Mouse (Mus musculus) CH12.LX (cell line): Measurements from ENCODE around the gene Ncan. TPM values are rescaled to one million over a fixed set of nuclear protein-coding genes. Genes with fewer than 3 reads are reported as not detected.
A peak's percentile ranks its signal among the peaks of the same experiment; 100 is the strongest.

Source experiments
- DNase-seq: peaks from one replicate; pipeline ENCODE4 v3.0.0-alpha.2; 2013; ENCODE audit errors: extremely low read depth
- H3K27ac ChIP-seq: 2 replicates; pipeline ENCODE4 v1.5.1; 2012; ENCODE audit warnings: low read depth, mild to moderate bottlenecking, control low read depth, moderate library complexity; ENCODE audit not compliant: insufficient read depth
- H3K27me3 ChIP-seq: replicated peaks from 2 replicates; pipeline ENCODE3; 2012; ENCODE audit warnings: inconsistent platforms
- H3K36me3 ChIP-seq, 2 experiments: replicated peaks in 1 of 2; 2 replicates each; pipeline versions ENCODE3 to v1.6.1; 2012; ENCODE audit warnings: inconsistent platforms in 1 of 2, low read length in 1 of 2, mild to moderate bottlenecking in 1 of 2, mixed read lengths in 1 of 2, moderate library complexity in 1 of 2; ENCODE audit not compliant: control insufficient read depth in 1 of 2, insufficient read depth in 1 of 2
- H3K4me1 ChIP-seq, 2 experiments: 2 replicates each; pipeline ENCODE4 v1.6.1; 2012; ENCODE audit warnings: inconsistent platforms in 1 of 2, moderate library complexity in 1 of 2; ENCODE audit not compliant: insufficient read depth in 2 of 2, control insufficient read depth in 1 of 2
- H3K4me2 ChIP-seq: 2 replicates; pipeline ENCODE4 v1.6.1; 2012; ENCODE audit warnings: low read depth, mild to moderate bottlenecking, control low read depth; ENCODE audit not compliant: poor library complexity, insufficient read depth, severe bottlenecking
- H3K4me3 ChIP-seq, 3 experiments: fragments of 150-350 bp in 1 of 3; sonication (generic) in 1 of 3; replicated peaks in 1 of 3; 2 replicates each; pipeline versions ENCODE3 to v1.5.1; 2011 to 2012; ENCODE audit warnings: low read depth in 2 of 3, low read length in 2 of 3, mild to moderate bottlenecking in 2 of 3, moderate library complexity in 2 of 3, control low read depth in 1 of 3, improper control_type of control experiment in 1 of 3, inconsistent platforms in 1 of 3, mixed read lengths in 1 of 3; ENCODE audit not compliant: poor library complexity in 1 of 3
- H3K79me2 ChIP-seq: replicated peaks from 2 replicates; pipeline ENCODE4 v1.6.1; 2012; ENCODE audit warnings: mild to moderate bottlenecking, moderate library complexity; ENCODE audit not compliant: control insufficient read depth, poor library complexity, insufficient read depth, severe bottlenecking; ENCODE audit errors: extremely low read depth
- H3K9ac ChIP-seq: 2 replicates; pipeline ENCODE4 v1.6.1; 2012; ENCODE audit warnings: low read depth, mild to moderate bottlenecking, control low read depth, moderate library complexity; ENCODE audit not compliant: insufficient read depth
- H3K9me3 ChIP-seq: replicated peaks from 2 replicates; pipeline ENCODE3; 2012; ENCODE audit warnings: low read length, inconsistent platforms, mixed read lengths
- CHD1 ChIP-seq: IDR thresholded peaks from 2 replicates; pipeline ENCODE4 v1.6.1; 2012; ENCODE audit warnings: low read depth, low read length, improper control_type of control experiment, inconsistent platforms
- CHD2 ChIP-seq: IDR thresholded peaks from 2 replicates; pipeline ENCODE4 v1.6.1; 2011; ENCODE audit warnings: low read length, improper control_type of control experiment
- CTCF ChIP-seq, 2 experiments: IDR thresholded peaks in 1 of 2; conservative IDR thresholded peaks in 1 of 2; 2 replicates each; pipeline ENCODE4 v1.5.1; 2011 to 2012; ENCODE audit warnings: low read depth in 2 of 2, low read length in 2 of 2, improper control_type of control experiment in 1 of 2, inconsistent platforms in 1 of 2, mild to moderate bottlenecking in 1 of 2, moderate library complexity in 1 of 2
- E2F4 ChIP-seq: IDR thresholded peaks from 2 replicates; pipeline ENCODE4 v1.6.1; 2011; ENCODE audit warnings: low read depth, low read length, improper control_type of control experiment; ENCODE audit not compliant: insufficient replicate concordance
- ELF1 ChIP-seq: IDR thresholded peaks from 2 replicates; pipeline ENCODE4 v1.6.1; 2014; ENCODE audit warnings: low read depth, mild to moderate bottlenecking, inconsistent platforms, low read length, improper control_type of control experiment
- EP300 ChIP-seq: IDR thresholded peaks from 2 replicates; pipeline ENCODE4 v1.6.1; 2011; ENCODE audit warnings: low read length, improper control_type of control experiment
- ETS1 ChIP-seq: conservative IDR thresholded peaks from 2 replicates; pipeline ENCODE4 v1.6.1; 2012; ENCODE audit warnings: low read depth, mild to moderate bottlenecking, inconsistent platforms, low read length, improper control_type of control experiment, moderate library complexity
- GABPA ChIP-seq: IDR thresholded peaks from 2 replicates; pipeline ENCODE4 v1.6.1; 2012; ENCODE audit warnings: low read depth, low read length, improper control_type of control experiment, inconsistent platforms; ENCODE audit not compliant: insufficient replicate concordance
- HCFC1 ChIP-seq: IDR thresholded peaks from 2 replicates; pipeline ENCODE4 v1.6.1; 2012; ENCODE audit warnings: low read depth, mild to moderate bottlenecking, inconsistent platforms, low read length, improper control_type of control experiment
- IRF4 ChIP-seq: IDR thresholded peaks from 2 replicates; pipeline ENCODE4 v1.6.1; 2014; ENCODE audit warnings: low read depth, mild to moderate bottlenecking, inconsistent platforms, low read length, improper control_type of control experiment
- JUN ChIP-seq: IDR thresholded peaks from 2 replicates; pipeline ENCODE4 v1.6.1; 2011; ENCODE audit warnings: low read depth, mild to moderate bottlenecking, low read length, improper control_type of control experiment, moderate library complexity; ENCODE audit not compliant: insufficient read depth
- JUND ChIP-seq: conservative IDR thresholded peaks from 2 replicates; pipeline ENCODE4 v1.6.1; 2011; ENCODE audit warnings: low read depth, low read length, improper control_type of control experiment
- KAT2A ChIP-seq: IDR thresholded peaks from 2 replicates; pipeline ENCODE4 v1.6.1; 2012; ENCODE audit warnings: low read length, improper control_type of control experiment, inconsistent platforms; ENCODE audit not compliant: insufficient replicate concordance
- MAX ChIP-seq: IDR thresholded peaks from 2 replicates; pipeline ENCODE4 v1.6.1; 2011; ENCODE audit warnings: low read length, improper control_type of control experiment
- MAZ ChIP-seq: IDR thresholded peaks from 2 replicates; pipeline ENCODE4 v1.6.1; 2012; ENCODE audit warnings: low read depth, mild to moderate bottlenecking, inconsistent platforms, low read length, improper control_type of control experiment, moderate library complexity
- MEF2A ChIP-seq: IDR thresholded peaks from 2 replicates; pipeline ENCODE4 v1.6.1; 2014; ENCODE audit warnings: low read depth, mild to moderate bottlenecking, inconsistent platforms, low read length, improper control_type of control experiment, borderline replicate concordance
- MXI1 ChIP-seq: IDR thresholded peaks from 2 replicates; pipeline ENCODE4 v1.6.1; 2011; ENCODE audit warnings: mild to moderate bottlenecking, low read depth, low read length, improper control_type of control experiment
- MYC ChIP-seq: IDR thresholded peaks from 2 replicates; pipeline ENCODE4 v1.6.1; 2011; ENCODE audit warnings: low read depth, mild to moderate bottlenecking, improper control_type of control experiment, low read length
- NELFE ChIP-seq: IDR thresholded peaks from 2 replicates; pipeline ENCODE4 v1.6.1; 2011; ENCODE audit warnings: low read depth, low read length, improper control_type of control experiment
- NRF1 ChIP-seq: IDR thresholded peaks from 2 replicates; pipeline ENCODE4 v1.6.1; 2014; ENCODE audit warnings: low read depth, mild to moderate bottlenecking, inconsistent platforms, low read length, improper control_type of control experiment, moderate library complexity
- POLR2A ChIP-seq: IDR thresholded peaks from 2 replicates; pipeline ENCODE4 v1.6.1; 2011; ENCODE audit warnings: low read depth, mild to moderate bottlenecking, improper control_type of control experiment, low read length
- POLR2AphosphoS2 ChIP-seq: IDR thresholded peaks from 2 replicates; pipeline ENCODE4 v1.6.1; 2011; ENCODE audit warnings: low read depth, low read length, improper control_type of control experiment
- RAD21 ChIP-seq: IDR thresholded peaks from 2 replicates; pipeline ENCODE4 v1.6.1; 2011; ENCODE audit warnings: low read depth, mild to moderate bottlenecking, low read length, improper control_type of control experiment, moderate library complexity
- SIN3A ChIP-seq: IDR thresholded peaks from 2 replicates; pipeline ENCODE4 v1.6.1; 2012; ENCODE audit warnings: low read length, improper control_type of control experiment, inconsistent platforms
- SMC3 ChIP-seq: IDR thresholded peaks from 2 replicates; pipeline ENCODE4 v1.6.1; 2011; ENCODE audit warnings: low read depth, low read length, improper control_type of control experiment
- TBP ChIP-seq: conservative IDR thresholded peaks from 2 replicates; pipeline ENCODE4 v1.6.1; 2011; ENCODE audit warnings: low read depth, low read length, improper control_type of control experiment
- TCF12 ChIP-seq: IDR thresholded peaks from 2 replicates; pipeline ENCODE4 v1.6.1; 2014; ENCODE audit warnings: low read depth, mild to moderate bottlenecking, inconsistent platforms, low read length, improper control_type of control experiment
- USF2 ChIP-seq: conservative IDR thresholded peaks from 2 replicates; pipeline ENCODE4 v1.6.1; 2011; ENCODE audit warnings: low read depth, low read length, improper control_type of control experiment
- ZC3H11A ChIP-seq: IDR thresholded peaks from 2 replicates; pipeline ENCODE4 v1.6.1; 2012; ENCODE audit warnings: low read depth, mild to moderate bottlenecking, inconsistent platforms, low read length, improper control_type of control experiment
- ZKSCAN1 ChIP-seq: IDR thresholded peaks from 2 replicates; pipeline ENCODE4 v1.6.1; 2012; ENCODE audit warnings: low read depth, inconsistent platforms, low read length, improper control_type of control experiment, borderline replicate concordance
- ZMIZ1 ChIP-seq: IDR thresholded peaks from 2 replicates; pipeline ENCODE4 v1.6.1; 2012; ENCODE audit warnings: low read depth, mild to moderate bottlenecking, inconsistent platforms, low read length, improper control_type of control experiment
- dilution Hi-C: fragments of 300-500 bp; cut with MboI; formaldehyde crosslinking; loops from 2 replicates; pipeline ENCODE4 v1.14.3; 2020; ENCODE audit warnings: low sequenced_read_pairs; ENCODE audit not compliant: extremely low pct_unique_long_range_greater_than_20kb, extremely low pct_ligation_motif_present
- in situ Hi-C: fragments of 300-500 bp; cut with MboI; formaldehyde crosslinking; loops from 3 replicates; pipeline ENCODE4 v1.14.3; 2019; ENCODE audit warnings: low sequenced_read_pairs, low pct_ligation_motif_present, low pct_unique_long_range_greater_than_20kb, mixed read lengths
- polyA plus RNA-seq: library from polyadenylated mRNA; unstranded; fragments of >175 nt; gene quantifications from 2 replicates; pipeline ENCODE4 v1.2.1, GENCODE M21; 2012; ENCODE audit warnings: low read depth; ENCODE audit not compliant: insufficient read length
- total RNA-seq, 2 experiments: library from RNA; depleted of rRNA; stranded (reverse); fragments of 300-350 nt in 1 of 2; fragments of >200 nt in 1 of 2; gene quantifications; 2 replicates each; pipeline ENCODE4 v1.2.3; 2012 to 2014

Ncan gene
- total and polyA plus RNA-seq, 3 experiments, result 2.1 to 6.0 (median 3.9) TPM

DNA sequence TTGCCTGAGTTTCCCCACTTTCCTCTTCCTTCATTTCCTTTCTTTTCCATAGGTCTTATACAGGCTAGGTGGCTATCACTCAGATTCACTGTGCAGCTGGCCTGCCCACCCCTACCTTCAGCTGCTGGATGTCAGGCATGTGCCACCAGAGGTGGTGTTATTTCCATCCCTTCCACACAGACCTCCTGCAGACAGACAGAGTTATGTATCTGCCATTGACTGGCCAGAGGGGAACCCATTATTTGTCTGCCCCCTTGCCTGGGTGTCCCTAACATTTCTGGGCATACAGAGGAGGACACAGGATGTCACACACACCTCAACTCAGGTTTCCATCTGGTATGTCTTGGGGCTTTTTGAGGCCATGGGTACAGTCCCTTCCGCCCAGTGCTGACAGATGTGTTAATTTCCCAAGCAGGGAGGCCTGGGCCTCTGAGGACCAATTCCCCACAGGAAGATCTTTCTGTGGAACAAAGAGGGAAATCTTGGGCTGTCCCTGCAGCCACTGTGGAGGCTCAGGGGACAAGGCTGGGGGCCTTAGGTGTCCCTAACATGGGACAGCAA lies 36.6 kb upstream of the Ncan start (continued):
- TF ChIP-seq CHD1 (no peak), EP300 (peak; percentile 55), SMC3 (no peak), NELFE (no peak), ZC3H11A (no peak)
- TF ChIP-seq, all 38 proteins: peak for 9

DNA sequence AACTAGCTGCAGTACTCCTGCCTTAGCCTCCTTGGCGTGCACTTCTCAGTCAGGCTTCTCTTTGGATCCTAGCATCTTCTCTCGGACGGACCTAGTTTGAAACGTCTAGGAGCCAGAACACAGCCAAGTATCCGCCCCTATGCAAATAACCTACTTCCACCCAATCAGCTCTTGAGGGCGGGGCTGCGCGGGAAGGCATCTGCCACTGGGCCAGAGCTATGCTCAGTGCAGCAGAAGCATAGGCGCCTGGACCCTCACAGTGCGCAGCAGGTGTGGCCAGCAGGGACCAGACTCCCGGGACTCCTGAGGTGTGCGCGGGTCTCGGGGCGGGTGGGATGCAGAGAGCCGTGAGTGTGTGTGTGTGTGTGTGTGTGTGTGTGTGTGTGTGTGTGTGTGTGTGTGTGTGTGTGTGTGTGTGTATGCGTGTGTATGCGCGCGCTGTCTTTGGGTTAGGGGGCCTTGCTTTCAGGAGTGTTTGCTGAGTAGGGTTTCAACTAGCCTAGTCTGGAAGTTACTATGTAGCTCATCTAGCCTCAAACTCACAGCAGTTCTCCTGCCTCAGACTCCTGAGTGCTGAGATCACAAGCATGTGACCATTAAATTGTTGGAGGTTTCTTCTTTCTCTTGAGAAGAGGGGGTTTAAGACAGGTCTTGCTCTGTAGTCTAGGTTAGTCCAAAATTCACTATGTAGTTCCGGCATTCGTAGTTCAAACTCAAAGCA lies 32.0 kb upstream of the Ncan start:
- Histone ChIP-seq H3K79me2 (peaks cover 51% of the 10 kb centered on the region), H3K27ac (peak overlapping the region; percentile 76), H3K4me3 (peak overlapping the region; percentile 66 to 90 (median 68)), H3K9ac (peak overlapping the region; percentile 92), H3K36me3 (peaks cover 25 to 31% of the 10 kb centered on the region in 2 experiments), H3K27me3 (no peaks in the 10 kb centered on the region), H3K4me2 (peak overlapping the region; percentile 64), H3K4me1 (peaks cover 41 to 59% of the 10 kb centered on the region in 2 experiments), H3K9me3 (peaks cover 5% of the 10 kb centered on the region)
- DNase-seq, result peak; percentile 96
- TF ChIP-seq JUND, result no peak
- TF ChIP-seq CHD1, result 0 out of 2 replicates have a peak, but pooled peaks have one; percentile 51
- TF ChIP-seq SIN3A, result peak; percentile 63
- TF ChIP-seq USF2, result no peak
- TF ChIP-seq MAX, result peak; percentile 55
- TF ChIP-seq POLR2AphosphoS2, result peak; percentile 96; the same call in 1 of the 2 replicates
- peak; percentile 60; the same call in 1 of the 2 replicates for TF ChIP-seq MEF2A
- peak; percentile 94; the same call in 1 of the 2 replicates for TF ChIP-seq E2F4
- peak; percentile 72 for TF ChIP-seq IRF4
- 0 out of 2 replicates have a peak, but pooled peaks have one; percentile 45 for TF ChIP-seq ELF1
- TF ChIP-seq JUN, result no peak
- TF ChIP-seq MXI1, result peak; percentile 80
- TF ChIP-seq ZKSCAN1, result no peak
- 0 out of 2 replicates have a peak, but pooled peaks have one; percentile 36 for TF ChIP-seq MYC
- TF ChIP-seq RAD21, result no peak
- TF ChIP-seq POLR2A, result peak; percentile 99
- TF ChIP-seq GABPA, result no peak
- peak; percentile 74 for TF ChIP-seq NRF1
- TF ChIP-seq TBP, result peak; percentile 94
- TF ChIP-seq CHD2, result peak; percentile 32; the same call in 1 of the 2 replicates
- TF ChIP-seq TCF12, result peak; percentile 98
- TF ChIP-seq ZMIZ1, result peak; percentile 99
- TF ChIP-seq HCFC1, result peak; percentile 28; the same call in 1 of the 2 replicates
- TF ChIP-seq MAZ, result peak; percentile 49; the same call in 1 of the 2 replicates
- TF ChIP-seq ETS1, result peak; percentile 46; the same call in 1 of the 2 replicates
- TF ChIP-seq NELFE, result peak; percentile 99
- 0 out of 2 replicates have a peak, but pooled peaks have one; percentile 30 for TF ChIP-seq KAT2A
- no peak for TF ChIP-seq CTCF (conservative IDR thresholded peaks at IDR 0.05 in 1 of 2, IDR thresholded peaks at IDR 0.05 in 1 of 2; ENCODE audit: low read depth in 2 of 2, low read length in 2 of 2)
- dilution Hi-C loops, result no loop called here
- in situ Hi-C loops, result no loop called here
